8 mouse cellular contexts compared by ENCODE assay signal in genomic region chr6:47395465-47396337, GRCm38 (mm10). TPM values are rescaled to one million over a fixed set of nuclear protein-coding genes. Genes with fewer than 3 reads are reported as not detected.
DNase-seq lines count a peak whose midpoint lies in the region; ATAC-seq lines count a peak whose summit lies in the region.

No protein-coding gene starts in this region.

- H3K27ac ChIP-seq in kidney, embryonic 14.5 days (ENCODE audit: low read depth, low read length): no peak overlapping the region

- no peak overlapping the region for H3K4me3 ChIP-seq in kidney, embryonic 14.5 days (ENCODE audit: low read length)

- H3K36me3 ChIP-seq in kidney, embryonic 14.5 days (ENCODE audit: control insufficient read depth, insufficient read depth, low read length): no peaks in the 10 kb centered on the region

- WGBS in kidney, embryonic 14.5 days: 40% methylated on average over 5 of the region's 5 CpGs

- H3K9me3 ChIP-seq in kidney, embryonic 14.5 days (ENCODE audit: control insufficient read depth, low read length): no peaks in the 10 kb centered on the region

- H3K9ac ChIP-seq in kidney, embryonic 14.5 days (ENCODE audit: low read depth, low read length): no peak overlapping the region

- no peaks in the 10 kb centered on the region for H3K27me3 ChIP-seq in kidney, embryonic 14.5 days (ENCODE audit: control insufficient read depth, insufficient read depth, low read length)

- no peak overlapping the region for H3K4me2 ChIP-seq in kidney, embryonic 14.5 days (replicated peaks; ENCODE audit: low read depth, low read length)

- ATAC-seq in cerebellum, adult (ENCODE audit: insufficient number of reproducible peaks, low FRiP score, low TSS enrichment): no peak
- peak; percentile 62 for ATAC-seq in kidney, embryonic 14.5 days (ENCODE audit: low FRiP score, low TSS enrichment)

- peak; percentile 31 for DNase-seq in cerebellum, adult 11 months
- DNase-seq in urinary bladder, postnatal 14 days (ENCODE audit: low spot score): peak; percentile 29
- no peak for DNase-seq in urinary bladder, postnatal 4 days (ENCODE audit: low spot score in 2 of 2)
- peak; percentile 27 for DNase-seq in embryo, embryonic 10 days (ENCODE audit: low spot score)
- peak; percentile 77 for DNase-seq in retina, adult 2 months (ENCODE audit: low read depth, low spot score)
- no peak for DNase-seq in testis, postnatal 10 days (ENCODE audit: low spot score)

- no peaks in the 10 kb centered on the region for H3K4me1 ChIP-seq in kidney, embryonic 14.5 days (ENCODE audit: control insufficient read depth, insufficient read depth, low read length)

RNA-seq across cellular contexts. Expression of gene Cul1, which starts 57.5 kb away (rescaled TPM):
- polyA plus RNA-seq in kidney, embryonic 14.5 days (2014; fragmentation: Nextera tagmentation; extraction: Ambion mirVana): 134 and 163 TPM in 2 replicates

Comparison
In these comparisons a context has a peak if more than half of its experiments do, and no peak if none do; other contexts are left out.
1. DNase-seq: peak in cerebellum, adult 11 months (single experiment), urinary bladder, postnatal 14 days (single experiment), embryo, embryonic 10 days (single experiment) and retina, adult 2 months (single experiment); none in urinary bladder, postnatal 4 days (0 of 2) and testis, postnatal 10 days (single experiment).